Mouse (Mus musculus) hindbrain, embryonic 12.5 days (tissue): ENCODE results near the gene Pcsk2. TPM values are rescaled to one million over a fixed set of nuclear protein-coding genes. Genes with fewer than 3 reads are reported as not detected.

Experiments
- ATAC-seq: fragments of 200-750 bp; cut with Nextera tagmentation; 2 replicates; pipeline ENCODE4 v1.8.0; 2017; ENCODE audit warnings: moderate TSS enrichment; ENCODE audit not compliant: low FRiP score
- H3K27ac ChIP-seq: fragments of 300-500 bp; sonication (generic); 2 replicates; pipeline ENCODE4 v1.5.1; 2016; ENCODE audit warnings: mild to moderate bottlenecking
- H3K27me3 ChIP-seq: fragments of 300-500 bp; sonication (generic); 2 replicates; pipeline ENCODE4 v1.6.1; 2016; ENCODE audit warnings: mild to moderate bottlenecking
- H3K36me3 ChIP-seq: fragments of 300-500 bp; sonication (generic); 2 replicates; pipeline ENCODE4 v1.6.1; 2016; ENCODE audit warnings: mild to moderate bottlenecking
- H3K4me1 ChIP-seq: fragments of 300-500 bp; sonication (generic); 2 replicates; pipeline ENCODE4 v1.6.1; 2016
- H3K4me2 ChIP-seq: fragments of 300-500 bp; sonication (generic); replicated peaks from 2 replicates; pipeline ENCODE4 v1.6.1; 2016; ENCODE audit warnings: mild to moderate bottlenecking
- H3K4me3 ChIP-seq: fragments of 300-500 bp; sonication (generic); 2 replicates; pipeline ENCODE4 v1.5.1; 2016; ENCODE audit warnings: mild to moderate bottlenecking
- H3K9ac ChIP-seq: fragments of 300-500 bp; sonication (generic); 2 replicates; pipeline ENCODE4 v1.6.1; 2016; ENCODE audit warnings: mild to moderate bottlenecking, moderate library complexity
- H3K9me3 ChIP-seq: fragments of 300-500 bp; sonication (generic); replicated peaks from 2 replicates; pipeline ENCODE4 v1.6.1; 2016; ENCODE audit warnings: mild to moderate bottlenecking
- WGBS: fragments of 180-500 bp; shearing (Covaris S2); methylation state at CpG from one replicate; pipeline ENCODE4 v1.1.7; 2016; 5-methylcytosine and 5-hydroxymethylcytosine counted together
- polyA plus RNA-seq: library from polyadenylated mRNA; unstranded; fragments of >200 nt; fragmentation: Nextera tagmentation; extraction: Ambion mirVana; gene quantifications from 2 replicates; pipeline ENCODE4 v1.2.1, GENCODE M21; 2016

Gene Pcsk2
- polyA plus RNA-seq, 1 experiment from 2014 or later: 8.6 TPM

GRCm38 (mm10) chr2:143752051-143752788 lies 206.3 kb downstream of the Pcsk2 start:
- Histone ChIP-seq H3K27ac (no peak overlapping the region), H3K27me3 (no peaks in the 10 kb centered on the region), H3K9ac (no peak overlapping the region), H3K4me2 (no peak overlapping the region), H3K9me3 (no peaks in the 10 kb centered on the region), H3K36me3 (no peaks in the 10 kb centered on the region), H3K4me1 (no peaks in the 10 kb centered on the region), H3K4me3 (no peak overlapping the region)
- peak; percentile 64; the same call in 1 of the 2 replicates for ATAC-seq
- WGBS: 60% methylated on average over 9 of the region's 9 CpGs

DNA sequence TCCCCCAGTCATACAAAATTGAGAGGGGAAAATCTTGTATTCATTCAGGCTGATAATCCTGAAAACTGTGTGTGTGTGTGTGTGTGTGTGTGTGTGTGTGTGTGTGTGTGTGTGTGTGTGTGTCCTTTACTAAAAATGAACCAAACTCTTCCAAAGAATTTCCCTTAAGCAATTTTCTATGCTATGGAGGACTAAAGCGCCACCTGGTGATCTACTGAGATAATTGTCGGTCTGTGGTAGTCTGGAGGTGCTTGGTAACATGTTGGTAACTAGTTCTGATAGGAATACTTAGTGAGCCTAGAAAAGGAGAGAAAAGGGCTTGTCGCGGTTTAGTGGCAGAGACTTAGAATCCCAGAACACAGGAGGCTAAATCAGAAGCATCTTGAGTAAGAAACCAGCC lies 230.5 kb downstream of the Pcsk2 start:
- Histone ChIP-seq H3K9me3 (no peaks in the 10 kb centered on the region; the same call in 1 of the 2 replicates), H3K9ac (no peak overlapping the region), H3K4me1 (no peaks in the 10 kb centered on the region), H3K4me2 (no peak overlapping the region), H3K4me3 (no peak overlapping the region), H3K27ac (no peak overlapping the region), H3K36me3 (no peaks in the 10 kb centered on the region), H3K27me3 (no peaks in the 10 kb centered on the region)
- ATAC-seq: no peak
- 7% methylated on average over 4 of the region's 4 CpGs for WGBS

DNA sequence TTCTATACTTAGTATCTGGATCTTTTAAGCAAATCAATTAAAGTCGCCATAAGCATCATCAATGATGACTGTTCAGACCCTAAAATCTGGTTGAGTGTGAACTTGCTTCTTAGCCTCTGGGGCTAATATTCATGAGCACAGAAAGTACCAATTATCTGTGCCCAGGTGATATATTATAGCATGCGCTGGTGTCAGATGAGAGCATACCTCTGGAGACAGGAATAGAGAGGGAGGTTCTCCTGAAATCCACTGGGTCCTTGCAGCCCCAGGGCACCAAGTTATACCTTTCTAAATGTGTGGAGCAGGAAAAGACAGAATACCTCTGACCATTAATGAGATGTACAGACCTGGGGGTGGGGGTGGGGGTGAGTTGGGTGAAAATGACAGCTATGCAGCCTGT lies 234.4 kb downstream of the Pcsk2 start:
- Histone ChIP-seq H3K9ac (no peak overlapping the region), H3K4me2 (no peak overlapping the region), H3K4me1 (no peaks in the 10 kb centered on the region), H3K4me3 (no peak overlapping the region), H3K27me3 (no peaks in the 10 kb centered on the region), H3K9me3 (no peaks in the 10 kb centered on the region), H3K36me3 (no peaks in the 10 kb centered on the region), H3K27ac (no peak overlapping the region)
- no peak for ATAC-seq
- 92% methylated on average over 2 of the region's 2 CpGs for WGBS

DNA sequence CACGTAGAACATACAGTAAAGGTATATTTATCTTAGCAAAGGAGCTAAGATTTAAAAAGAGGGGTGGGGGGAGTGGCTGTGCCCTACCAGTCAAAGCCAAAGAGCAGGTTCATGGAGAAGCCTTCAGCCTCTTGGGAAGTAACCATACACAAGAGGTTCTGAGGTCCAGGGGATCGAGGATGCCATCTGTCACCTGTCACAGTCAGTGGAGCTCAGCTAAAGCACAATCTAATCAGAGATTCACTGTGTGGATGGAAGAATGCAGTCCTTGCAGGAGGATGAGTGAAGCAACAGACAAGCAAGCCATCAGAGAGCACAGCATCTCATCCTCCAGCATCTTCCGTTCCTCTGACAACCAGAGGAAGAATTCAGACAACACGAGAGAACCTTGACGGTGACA lies 244.0 kb downstream of the Pcsk2 start:
- H3K9ac ChIP-seq: no peak overlapping the region
- no peaks in the 10 kb centered on the region for H3K9me3 ChIP-seq
- no peaks in the 10 kb centered on the region for H3K4me1 ChIP-seq
- H3K4me2 ChIP-seq: no peak overlapping the region
- no peaks in the 10 kb centered on the region for H3K36me3 ChIP-seq
- no peak overlapping the region for H3K4me3 ChIP-seq
- no peak overlapping the region for H3K27ac ChIP-seq
- no peak for ATAC-seq
- 87% methylated on average over 5 of the region's 5 CpGs for WGBS
- no peaks in the 10 kb centered on the region for H3K27me3 ChIP-seq

GRCm38 (mm10) chr2:143795858-143796257 lies 249.9 kb downstream of the Pcsk2 start:
- Histone ChIP-seq H3K27me3 (no peaks in the 10 kb centered on the region), H3K36me3 (no peaks in the 10 kb centered on the region), H3K27ac (no peak overlapping the region), H3K4me2 (no peak overlapping the region), H3K4me1 (no peaks in the 10 kb centered on the region), H3K9me3 (no peaks in the 10 kb centered on the region), H3K4me3 (no peak overlapping the region), H3K9ac (no peak overlapping the region)
- no peak for ATAC-seq
- WGBS: 89% methylated on average over 4 of the region's 4 CpGs

DNA sequence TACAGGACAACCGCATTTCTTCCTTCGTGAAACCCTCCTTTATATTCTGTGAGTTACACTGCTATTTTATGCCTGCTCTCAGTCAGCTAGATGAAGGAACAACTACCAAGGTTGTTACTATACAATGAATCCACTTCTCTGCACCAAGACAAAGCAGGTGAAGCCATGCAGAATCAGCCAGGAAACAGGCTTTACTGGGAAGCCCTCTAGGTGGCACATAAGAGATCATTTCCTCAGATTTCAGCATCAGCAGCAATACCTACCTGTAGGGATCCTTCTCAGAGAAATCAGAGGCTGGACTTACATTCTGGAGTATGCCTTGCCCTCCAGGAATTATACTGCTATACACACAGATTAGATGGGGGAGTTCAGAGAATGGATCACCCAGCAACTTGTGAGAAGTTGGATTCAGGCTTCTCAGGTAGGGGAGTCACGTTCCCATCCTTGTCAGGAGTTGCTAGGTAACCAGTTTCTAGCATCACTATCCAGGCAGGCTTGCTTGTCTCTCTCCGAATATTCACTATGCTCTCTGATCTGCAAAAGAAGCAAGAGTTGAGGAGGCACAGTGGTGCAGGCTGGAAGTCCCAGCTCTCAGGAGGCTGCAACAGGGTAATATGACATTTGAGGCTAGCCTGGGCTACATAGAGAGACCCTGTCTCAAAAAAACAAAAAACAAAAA lies 250.5 kb downstream of the Pcsk2 start:
- no peak for ATAC-seq
- WGBS: 76% methylated on average over 4 of the region's 4 CpGs

DNA sequence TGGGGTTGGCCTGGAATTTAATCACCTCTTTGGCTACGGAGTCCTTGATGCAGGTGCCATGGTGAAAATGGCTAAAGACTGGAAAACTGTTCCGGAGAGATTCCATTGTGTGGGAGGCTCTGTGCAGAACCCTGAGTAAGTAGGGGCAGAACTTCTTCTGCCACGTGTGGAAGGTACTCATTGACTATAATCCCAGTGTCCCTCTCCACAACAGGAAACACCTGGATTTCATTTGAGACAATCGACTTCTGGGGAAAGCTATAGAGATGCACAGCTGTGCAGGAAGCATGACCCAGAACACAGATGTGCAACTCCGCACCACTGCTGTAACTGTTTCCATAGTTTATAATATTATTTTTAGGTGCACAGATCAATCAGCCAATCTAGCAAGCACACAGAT lies 255.1 kb downstream of the Pcsk2 start:
- H3K9ac ChIP-seq: no peak overlapping the region
- no peaks in the 10 kb centered on the region for H3K27me3 ChIP-seq
- H3K36me3 ChIP-seq: no peaks in the 10 kb centered on the region
- 78% methylated on average over 5 of the region's 5 CpGs for WGBS
- H3K4me3 ChIP-seq: no peak overlapping the region
- H3K4me2 ChIP-seq: no peak overlapping the region
- H3K9me3 ChIP-seq: no peaks in the 10 kb centered on the region
- no peak overlapping the region for H3K27ac ChIP-seq
- H3K4me1 ChIP-seq: no peaks in the 10 kb centered on the region
- no peak for ATAC-seq

More for the DNA sequence above, 250.5 kb downstream of the Pcsk2 start:
- no peak overlapping the region for H3K4me3 ChIP-seq
- no peak overlapping the region for H3K4me2 ChIP-seq
- H3K27ac ChIP-seq: no peak overlapping the region
- H3K9ac ChIP-seq: no peak overlapping the region
- H3K4me1 ChIP-seq: no peaks in the 10 kb centered on the region
- H3K9me3 ChIP-seq: no peaks in the 10 kb centered on the region
- H3K27me3 ChIP-seq: no peaks in the 10 kb centered on the region
- H3K36me3 ChIP-seq: no peaks in the 10 kb centered on the region

DNA sequence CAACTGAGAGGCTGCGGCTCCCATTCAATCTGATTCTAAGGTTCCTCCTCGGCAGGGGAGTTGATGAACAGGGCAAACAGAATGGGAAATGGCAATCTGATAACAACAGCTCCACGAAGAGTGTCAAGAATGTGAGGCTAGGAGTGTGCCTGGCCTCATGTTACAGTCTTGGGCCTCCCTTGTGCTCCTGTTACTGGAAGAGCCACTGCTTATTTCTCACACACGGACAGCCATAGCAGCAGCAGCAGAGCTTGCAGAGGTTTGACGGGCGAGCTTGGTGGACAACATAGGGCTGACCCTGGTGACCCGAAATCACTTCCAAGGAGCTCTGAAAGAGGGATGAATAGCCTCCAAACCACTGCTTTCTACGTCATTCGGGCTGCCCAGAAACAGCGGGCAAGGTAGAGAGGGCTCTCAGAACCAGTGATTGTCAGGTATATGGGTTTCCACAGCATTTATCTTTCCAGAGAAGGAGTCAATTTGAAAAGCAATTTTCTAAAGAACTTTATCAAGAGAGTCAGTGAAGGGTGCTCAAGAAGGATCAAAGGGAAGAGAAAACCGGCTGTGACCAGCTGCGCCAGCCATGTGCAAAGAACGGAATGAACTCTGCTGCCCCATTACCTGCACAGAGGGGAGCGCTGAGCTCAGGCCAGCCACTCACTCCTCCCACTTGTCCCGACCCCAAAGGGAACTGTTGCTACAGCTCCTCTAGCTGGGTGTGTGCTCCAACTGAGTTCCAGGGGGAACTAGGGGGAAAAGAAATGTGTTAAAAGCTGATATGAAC lies 260.4 kb downstream of the Pcsk2 start:
- Histone ChIP-seq H3K4me1 (peaks cover 6% of the 10 kb centered on the region), H3K9me3 (no peaks in the 10 kb centered on the region), H3K27ac (no peak overlapping the region), H3K36me3 (no peaks in the 10 kb centered on the region), H3K4me3 (no peak overlapping the region), H3K4me2 (no peak overlapping the region), H3K9ac (no peak overlapping the region), H3K27me3 (no peaks in the 10 kb centered on the region)
- WGBS: 67% methylated on average over 15 of the region's 15 CpGs
- ATAC-seq: peak; percentile 29; the same call in 1 of the 2 replicates

- Histone ChIP-seq H3K27ac (no peak overlapping the region), H3K36me3 (no peaks in the 10 kb centered on the region), H3K4me1 (peaks cover 6% of the 10 kb centered on the region), H3K4me3 (no peak overlapping the region), H3K27me3 (no peaks in the 10 kb centered on the region), H3K9ac (no peak overlapping the region), H3K4me2 (no peak overlapping the region), H3K9me3 (no peaks in the 10 kb centered on the region)
- ATAC-seq: peak; percentile 75
- WGBS: 62% methylated on average over 9 of the region's 9 CpGs
Observed at GRCm38 (mm10) chr2:143806924-143807664, 261.1 kb downstream of the Pcsk2 start.

- H3K9ac ChIP-seq: no peak overlapping the region
- H3K27me3 ChIP-seq: no peaks in the 10 kb centered on the region
- H3K9me3 ChIP-seq: no peaks in the 10 kb centered on the region
- H3K4me1 ChIP-seq: peaks cover 6% of the 10 kb centered on the region
- H3K4me3 ChIP-seq: no peak overlapping the region
- no peak for ATAC-seq
- no peaks in the 10 kb centered on the region for H3K36me3 ChIP-seq
- no peak overlapping the region for H3K27ac ChIP-seq
- WGBS: 70% methylated on average over 5 of the region's 5 CpGs
- H3K4me2 ChIP-seq: no peak overlapping the region
Observed at GRCm38 (mm10) chr2:143808789-143809188, 262.8 kb downstream of the Pcsk2 start.

GRCm38 (mm10) chr2:143812262-143812661 lies 266.3 kb downstream of the Pcsk2 start:
- no peaks in the 10 kb centered on the region for H3K4me1 ChIP-seq
- no peaks in the 10 kb centered on the region for H3K9me3 ChIP-seq
- no peak overlapping the region for H3K4me2 ChIP-seq
- H3K27ac ChIP-seq: no peak overlapping the region
- H3K36me3 ChIP-seq: no peaks in the 10 kb centered on the region
- ATAC-seq: no peak
- WGBS: 55% methylated on average over 4 of the region's 4 CpGs
- H3K9ac ChIP-seq: no peak overlapping the region
- H3K4me3 ChIP-seq: no peak overlapping the region
- H3K27me3 ChIP-seq: no peaks in the 10 kb centered on the region

DNA sequence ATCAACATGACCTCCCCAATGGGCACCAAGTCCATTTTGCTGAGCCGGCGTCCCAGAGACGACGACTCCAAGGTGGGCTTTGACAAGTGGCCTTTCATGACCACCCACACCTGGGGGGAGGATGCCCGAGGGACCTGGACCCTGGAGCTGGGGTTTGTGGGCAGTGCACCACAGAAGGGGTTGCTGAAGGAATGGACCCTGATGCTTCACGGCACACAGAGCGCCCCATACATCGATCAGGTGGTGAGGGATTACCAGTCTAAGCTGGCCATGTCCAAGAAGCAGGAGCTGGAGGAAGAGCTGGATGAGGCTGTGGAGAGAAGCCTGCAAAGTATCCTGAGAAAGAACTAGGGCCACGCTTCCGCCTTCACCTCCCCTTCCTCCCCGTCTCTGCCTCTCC lies 267.5 kb downstream of the Pcsk2 start:
- ATAC-seq: no peak
- 89% methylated on average over 11 of the region's 11 CpGs for WGBS

More for the DNA sequence above, 267.5 kb downstream of the Pcsk2 start:
- no peak overlapping the region for H3K27ac ChIP-seq
- no peaks in the 10 kb centered on the region for H3K4me1 ChIP-seq
- H3K36me3 ChIP-seq: no peaks in the 10 kb centered on the region
- H3K4me2 ChIP-seq: no peak overlapping the region
- H3K4me3 ChIP-seq: no peak overlapping the region
- no peaks in the 10 kb centered on the region for H3K9me3 ChIP-seq
- no peak overlapping the region for H3K9ac ChIP-seq
- H3K27me3 ChIP-seq: no peaks in the 10 kb centered on the region
